Mouse (Mus musculus) MN1 (cell line): ENCODE measurements at regions not wholly inside any gene's neighbourhood (a gene's known extent, or its start where the extent isn't known, plus 50 kb on each side); places are given as distances from the start of the nearest gene placed in this dataset.

ENCODE experiments used
- DNase-seq: peaks from one replicate; pipeline ENCODE4 v3.0.0-alpha.2; 2016; ENCODE audit warnings: low spot score

- DNase-seq: no peak
Measured at GRCm38 (mm10) chr7:136530006-136530785, 364.2 kb upstream of the Mgmt start.

- no peak for DNase-seq
Measured at GRCm38 (mm10) chr7:136531301-136531700, 363.1 kb upstream of the Mgmt start.

- DNase-seq: no peak
Measured at GRCm38 (mm10) chr7:136541876-136542655, 352.3 kb upstream of the Mgmt start.

GRCm38 (mm10) chr7:136542896-136543295 lies 351.5 kb upstream of the Mgmt start:
- no peak for DNase-seq

GRCm38 (mm10) chr7:136547837-136548236 lies 346.6 kb upstream of the Mgmt start:
- DNase-seq: no peak

GRCm38 (mm10) chr7:136556436-136556835 lies 338.0 kb upstream of the Mgmt start:
- DNase-seq: no peak

- no peak for DNase-seq
Measured at GRCm38 (mm10) chr7:136559536-136559935, 334.9 kb upstream of the Mgmt start.

- no peak for DNase-seq
Measured at GRCm38 (mm10) chr7:136570911-136571310, 323.5 kb upstream of the Mgmt start.

- no peak for DNase-seq
Measured at GRCm38 (mm10) chr7:136581896-136582295, 312.5 kb upstream of the Mgmt start.

- no peak for DNase-seq
Measured at GRCm38 (mm10) chr7:136584361-136584760, 310.1 kb upstream of the Mgmt start.

GRCm38 (mm10) chr7:136588491-136588890 lies 305.9 kb upstream of the Mgmt start:
- DNase-seq: no peak

- no peak for DNase-seq
Measured at GRCm38 (mm10) chr7:136590947-136591346, 303.5 kb upstream of the Mgmt start.

GRCm38 (mm10) chr7:136607278-136608120 lies 286.9 kb upstream of the Mgmt start:
- DNase-seq: no peak

GRCm38 (mm10) chr7:136613496-136613895 lies 280.9 kb upstream of the Mgmt start:
- DNase-seq: no peak

GRCm38 (mm10) chr7:136624496-136624895 lies 269.9 kb upstream of the Mgmt start:
- DNase-seq: no peak

- no peak for DNase-seq
Measured at GRCm38 (mm10) chr7:136631089-136631488, 263.3 kb upstream of the Mgmt start.

- DNase-seq: no peak
Measured at GRCm38 (mm10) chr7:136640160-136640559, 254.3 kb upstream of the Mgmt start.

- DNase-seq: no peak
Measured at GRCm38 (mm10) chr7:136640771-136641170, 253.6 kb upstream of the Mgmt start.

GRCm38 (mm10) chr7:136649796-136650195 lies 244.6 kb upstream of the Mgmt start:
- DNase-seq: no peak

GRCm38 (mm10) chr7:136659930-136660329 lies 234.5 kb upstream of the Mgmt start:
- no peak for DNase-seq

- no peak for DNase-seq
Measured at GRCm38 (mm10) chr7:136660401-136660800, 234.0 kb upstream of the Mgmt start.

GRCm38 (mm10) chr7:136664424-136665082 lies 229.9 kb upstream of the Mgmt start:
- no peak for DNase-seq
